Mouse (Mus musculus) embryonic fibroblast, embryonic 13.5 days (primary cell): Measurements from ENCODE around the gene Tmem94. TPM values are rescaled to one million over a fixed set of nuclear protein-coding genes. Genes with fewer than 3 reads are reported as not detected.
"Not testable (repeated sequence)": the region's sequence is repeated elsewhere in the genome, so short reads cannot be mapped to it uniquely, and the experiment has no call there.

Experiments
- H3K27ac ChIP-seq: 2 replicates; pipeline ENCODE4 v1.5.1; 2012; ENCODE audit warnings: low read length, control low read depth, inconsistent platforms; ENCODE audit not compliant: insufficient read depth
- H3K4me1 ChIP-seq: 2 replicates; pipeline ENCODE4 v1.6.1; 2011; ENCODE audit warnings: low read length; ENCODE audit not compliant: control insufficient read depth, insufficient read depth
- H3K4me3 ChIP-seq: 2 replicates; pipeline ENCODE4 v1.5.1; 2011; ENCODE audit warnings: mild to moderate bottlenecking, control low read depth, low read length; ENCODE audit not compliant: insufficient read depth
- CTCF ChIP-seq: IDR thresholded peaks from 2 replicates; pipeline ENCODE4 v1.5.1; 2011; ENCODE audit warnings: mild to moderate bottlenecking, control low read depth, low read length, moderate library complexity, borderline replicate concordance; ENCODE audit not compliant: insufficient read depth
- POLR2A ChIP-seq: IDR thresholded peaks from 2 replicates; pipeline ENCODE4 v1.6.1; 2011; ENCODE audit warnings: low read depth, mild to moderate bottlenecking, control low read depth, low read length, moderate library complexity
- polyA plus RNA-seq: library from polyadenylated mRNA; stranded (reverse); fragments of >200 nt; gene quantifications from 2 replicates; pipeline ENCODE4 v1.2.4, GENCODE M21; 2011; ENCODE audit warnings: low read depth; ENCODE audit not compliant: missing spikeins, insufficient read length

Tmem94 gene
- polyA plus RNA-seq, 1 experiment = 17.4 TPM

DNA sequence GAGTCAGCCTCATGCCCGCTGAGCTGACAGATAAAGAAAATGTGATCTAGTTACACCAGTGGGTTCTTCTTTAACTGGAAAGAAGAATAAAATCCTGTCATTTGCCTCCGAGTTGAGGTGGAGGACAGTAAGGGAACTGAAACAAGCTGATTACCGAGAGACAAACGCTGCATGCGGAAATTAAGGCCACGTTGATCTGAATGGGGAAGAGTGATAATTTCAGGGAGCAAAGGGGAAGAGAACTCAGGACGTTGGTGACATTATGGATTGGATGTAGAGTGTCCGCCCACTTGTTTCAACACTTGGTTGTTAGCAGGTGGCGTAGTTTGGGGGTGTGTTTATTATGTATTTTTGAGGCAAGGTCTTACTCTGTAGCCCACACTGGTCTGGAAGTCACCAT, 22.3 kb upstream of the Tmem94 start:
- Histone ChIP-seq H3K4me1 (peaks cover 3% of the 10 kb centered on the region; the same call in 1 of the 2 replicates), H3K4me3 (no peak overlapping the region), H3K27ac (no peak overlapping the region)
- TF ChIP-seq CTCF = no peak
- no peak for TF ChIP-seq POLR2A

DNA sequence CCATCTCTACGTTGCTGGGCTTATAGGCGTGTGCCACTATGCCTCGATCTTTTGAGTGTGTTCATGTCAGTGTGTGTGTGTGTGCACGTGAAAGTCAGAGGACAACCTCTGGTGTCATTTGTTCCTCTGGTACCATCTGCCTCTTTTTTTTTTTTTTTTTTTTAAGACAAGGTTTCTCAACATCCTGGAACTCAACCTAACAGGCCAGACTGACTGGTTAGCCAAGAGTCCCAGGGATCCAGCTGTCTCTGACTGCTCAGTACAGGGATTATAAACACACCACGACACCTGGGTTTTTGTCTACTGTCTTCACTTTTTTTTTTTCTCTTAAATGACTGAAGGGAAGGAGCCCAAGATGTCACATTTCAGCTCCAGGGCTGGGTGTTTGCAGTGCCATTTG, 20.8 kb upstream of the Tmem94 start:
- Histone ChIP-seq H3K27ac (no peak overlapping the region), H3K4me3 (no peak overlapping the region), H3K4me1 (peaks cover 3% of the 10 kb centered on the region; the same call in 1 of the 2 replicates)
- TF ChIP-seq CTCF (no peak), POLR2A (no peak)

DNA sequence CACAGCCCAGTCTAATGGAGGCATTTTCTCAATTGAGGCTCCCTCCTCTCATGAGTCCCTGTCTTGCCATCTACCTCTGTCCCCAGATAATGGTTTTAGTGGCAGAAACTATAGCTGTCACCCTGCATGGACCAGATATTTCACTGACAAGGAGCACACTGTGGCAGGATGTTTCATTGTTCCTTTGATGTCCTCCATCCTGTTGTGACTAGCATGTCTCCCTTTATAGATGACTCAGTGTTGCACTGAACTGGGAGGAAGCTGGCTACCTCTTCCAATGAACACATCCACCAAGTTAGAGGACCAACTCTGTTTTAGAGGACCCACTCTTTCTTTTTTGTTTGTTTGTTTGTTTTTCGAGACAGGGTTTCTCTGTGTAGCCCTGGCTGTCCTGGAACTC, 19.1 kb upstream of the Tmem94 start:
- no peak for TF ChIP-seq POLR2A
- Histone ChIP-seq H3K4me1 (peaks cover 3% of the 10 kb centered on the region; the same call in 1 of the 2 replicates), H3K4me3 (no peak overlapping the region), H3K27ac (no peak overlapping the region)

DNA sequence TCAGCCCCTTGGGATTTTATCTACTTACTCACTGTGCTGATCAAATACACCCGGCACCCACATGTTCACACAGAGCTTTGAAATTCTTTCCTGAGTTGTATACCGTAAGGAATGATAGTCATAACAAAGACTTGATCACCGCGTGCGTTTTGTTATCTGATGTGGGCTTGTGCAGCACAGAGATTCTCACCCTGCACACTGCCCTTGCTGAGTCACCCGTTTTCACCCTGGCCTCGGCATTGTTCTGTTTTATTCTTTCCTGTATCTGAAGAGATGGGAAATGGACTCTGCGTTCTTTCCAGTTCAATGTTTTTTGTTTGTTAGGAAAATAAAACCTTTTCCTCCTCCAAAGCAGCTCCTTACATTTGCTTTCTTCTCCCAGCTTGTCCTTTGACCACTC, 18.5 kb upstream of the Tmem94 start:
- H3K27ac ChIP-seq = no peak overlapping the region
- H3K4me3 ChIP-seq = no peak overlapping the region
- peaks cover 3% of the 10 kb centered on the region; the same call in 1 of the 2 replicates for H3K4me1 ChIP-seq
- TF ChIP-seq CTCF = no peak
- TF ChIP-seq POLR2A = no peak

DNA sequence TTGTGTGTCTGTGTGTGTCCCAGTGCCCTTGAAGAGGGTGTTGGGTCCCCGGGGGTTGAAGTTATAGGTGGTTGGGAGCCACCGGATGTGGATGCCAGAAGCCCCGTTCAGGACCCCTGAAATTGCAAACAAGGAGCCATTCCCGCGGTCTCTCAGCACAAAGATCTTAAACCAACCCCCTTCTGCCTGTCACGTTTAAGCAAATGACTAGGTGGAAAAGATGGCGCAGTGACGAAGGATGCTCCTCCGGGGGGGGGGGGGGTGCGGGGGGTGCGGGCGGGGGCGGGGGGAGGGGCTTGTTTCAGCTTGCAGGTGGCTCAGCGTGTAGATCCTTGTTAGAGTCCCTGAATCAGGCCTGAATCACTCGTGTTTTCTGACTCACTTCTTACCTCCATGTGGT, 17.9 kb upstream of the Tmem94 start:
- Histone ChIP-seq H3K4me3 (no peak overlapping the region), H3K27ac (no peak overlapping the region), H3K4me1 (peaks cover 3% of the 10 kb centered on the region; the same call in 1 of the 2 replicates)
- TF ChIP-seq POLR2A (no peak), CTCF (no peak)

DNA sequence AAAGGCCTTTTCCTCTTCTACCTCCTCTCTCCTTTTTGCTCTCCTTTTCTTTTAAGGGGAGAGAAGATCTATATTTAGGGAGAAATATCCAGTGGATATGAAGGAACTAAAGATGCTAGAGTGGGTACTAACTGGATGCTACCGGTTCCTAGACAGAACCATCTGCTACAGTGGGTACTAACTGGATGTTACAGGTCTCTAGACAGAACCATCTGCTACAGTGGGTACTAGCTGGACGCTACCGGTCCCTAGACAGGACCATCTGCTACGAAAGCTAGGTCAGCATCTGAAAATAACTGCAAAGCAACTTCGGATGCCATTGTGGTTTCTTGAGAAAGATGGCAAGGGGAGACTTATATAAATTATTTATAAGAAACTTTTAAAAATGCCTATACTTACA, 15.4 kb upstream of the Tmem94 start:
- Histone ChIP-seq H3K27ac (no peak overlapping the region), H3K4me3 (no peak overlapping the region), H3K4me1 (peaks cover 3% of the 10 kb centered on the region; the same call in 1 of the 2 replicates)
- TF ChIP-seq CTCF = no peak
- no peak for TF ChIP-seq POLR2A

DNA sequence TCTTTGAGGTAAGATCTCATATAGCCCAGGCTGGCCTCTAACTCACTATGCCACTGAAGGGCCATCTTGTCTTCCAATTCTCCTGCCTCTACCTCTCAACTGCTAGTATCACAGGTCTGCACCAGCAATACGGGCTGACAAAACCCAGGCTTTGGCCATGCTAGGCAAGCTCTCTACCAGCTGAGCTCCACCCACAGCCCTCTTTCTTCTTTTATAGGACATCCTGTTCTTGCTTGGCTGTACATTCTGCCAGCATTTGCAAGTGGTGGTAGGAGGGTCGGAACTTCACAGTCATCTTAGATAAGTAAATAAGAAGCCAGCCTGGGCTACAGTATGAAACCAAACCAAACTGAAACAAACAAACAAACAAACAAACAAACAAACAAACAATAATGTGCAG, 13.5 kb upstream of the Tmem94 start:
- no peak for TF ChIP-seq CTCF
- no peak for TF ChIP-seq POLR2A
- H3K4me3 ChIP-seq = no peak overlapping the region
- H3K4me1 ChIP-seq = peaks cover 3% of the 10 kb centered on the region; the same call in 1 of the 2 replicates
- H3K27ac ChIP-seq = no peak overlapping the region

DNA sequence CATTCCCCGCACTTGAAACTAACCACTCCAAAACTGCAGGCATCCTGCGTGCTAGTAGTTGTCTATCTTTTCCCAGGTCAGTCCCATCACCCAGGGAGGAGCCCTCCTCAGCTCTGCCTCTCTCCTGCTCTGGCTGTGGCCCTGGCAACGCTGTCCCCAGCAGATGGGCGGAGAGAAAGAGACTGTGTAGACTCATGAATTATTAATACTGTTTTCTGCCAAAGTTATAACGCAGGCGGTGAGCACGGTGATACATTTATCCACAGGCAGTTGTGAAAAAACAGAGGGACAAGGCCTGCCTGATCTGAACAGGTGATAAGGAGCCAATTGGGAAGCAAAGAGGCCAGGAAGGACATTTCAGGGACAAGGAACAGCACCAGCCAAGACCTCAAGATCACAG, 12.6 kb upstream of the Tmem94 start:
- Histone ChIP-seq H3K4me1 (peaks cover 2% of the 10 kb centered on the region; the same call in 1 of the 2 replicates), H3K27ac (no peak overlapping the region), H3K4me3 (no peak overlapping the region)
- TF ChIP-seq POLR2A (no peak), CTCF (no peak)

DNA sequence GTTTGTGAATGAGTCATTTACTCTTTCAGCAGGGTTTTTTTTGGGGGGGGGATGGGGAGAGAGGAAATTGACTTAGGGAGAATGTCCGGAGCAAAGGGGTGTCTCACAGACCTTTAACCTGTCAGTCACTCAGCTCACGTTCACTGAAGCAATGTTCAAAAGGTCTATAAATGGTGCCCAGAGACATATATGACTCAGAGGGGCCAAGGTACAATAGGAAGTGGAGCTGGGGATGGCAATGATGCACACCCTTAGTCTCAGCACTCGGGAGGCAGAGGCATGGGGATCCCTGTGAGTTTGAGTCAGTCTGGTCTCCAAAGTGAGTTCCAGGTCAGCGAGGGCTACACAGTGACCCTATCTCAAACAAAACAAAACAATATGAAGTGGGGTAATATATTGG, 11.7 kb upstream of the Tmem94 start:
- Histone ChIP-seq H3K4me1 (no peaks in the 10 kb centered on the region; the same call in 1 of the 2 replicates), H3K4me3 (no peak overlapping the region), H3K27ac (no peak overlapping the region)
- TF ChIP-seq CTCF (no peak), POLR2A (no peak)

DNA sequence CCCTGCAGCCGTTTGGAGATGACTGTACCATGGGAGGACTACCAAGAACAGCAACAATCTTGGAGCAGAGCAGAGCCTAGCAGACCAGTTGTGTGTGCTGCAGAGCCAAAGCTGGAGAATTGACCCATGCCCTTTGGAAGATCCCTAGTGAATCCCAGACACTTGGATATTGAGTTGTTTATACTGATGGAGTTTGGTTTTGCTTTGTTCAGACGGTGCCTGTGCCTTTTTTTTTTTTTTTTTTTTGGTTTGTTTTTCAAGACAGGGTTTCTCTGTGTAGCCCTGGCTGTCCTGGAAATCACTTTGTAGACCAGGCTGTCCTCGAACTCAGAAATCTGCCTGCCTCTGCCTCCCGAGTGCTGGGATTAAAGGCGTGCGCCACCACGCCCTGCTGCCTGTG, 3.1 kb upstream of the Tmem94 start:
- not testable (repeated sequence) for H3K4me1 ChIP-seq, H3K4me3 ChIP-seq, H3K27ac ChIP-seq

DNA sequence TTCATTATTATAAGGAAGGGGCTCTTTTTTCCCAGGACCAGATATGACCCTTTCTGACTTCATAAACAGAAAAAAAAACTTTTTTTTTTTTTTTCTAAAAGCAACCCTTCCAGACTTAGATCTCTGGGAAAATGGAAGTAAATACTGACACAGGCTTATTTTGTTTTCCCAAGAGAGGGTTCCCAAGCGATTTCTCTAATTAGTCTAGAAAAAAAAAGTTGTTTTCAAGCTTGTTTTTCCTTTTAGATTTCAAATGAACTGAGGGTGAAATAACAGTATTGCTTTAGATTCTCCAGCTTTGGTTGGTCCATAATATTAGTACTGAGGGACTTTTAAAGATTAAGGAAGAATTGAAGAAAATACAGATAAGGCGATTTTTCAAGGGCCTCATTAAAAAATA, 535 bp upstream of the Tmem94 start:
- Histone ChIP-seq H3K4me1 (no peaks in the 10 kb centered on the region), H3K4me3 (peak overlapping the region; percentile 12; the same call in 1 of the 2 replicates), H3K27ac (no peak overlapping the region)
- no peak for TF ChIP-seq CTCF
- no peak for TF ChIP-seq POLR2A
